Mouse (Mus musculus) bone marrow, adult 2 months (tissue): ENCODE data around the gene Mrps6. TPM values are rescaled to one million over a fixed set of nuclear protein-coding genes. Genes with fewer than 3 reads are reported as not detected.
A peak's percentile ranks its signal among the peaks of the same experiment; 100 is the strongest.

ENCODE experiments used
- H3K27ac ChIP-seq: fragments of 200-500 bp; 2 replicates; pipeline ENCODE4 v1.5.1; 2012; ENCODE audit warnings: low read depth, mild to moderate bottlenecking, control low read depth, inconsistent platforms, low read length; ENCODE audit not compliant: control insufficient read depth, poor library complexity, insufficient read depth
- H3K4me1 ChIP-seq: fragments of 200-500 bp; 2 replicates; pipeline ENCODE4 v1.6.1; 2011; ENCODE audit warnings: low read length; ENCODE audit not compliant: control insufficient read depth, insufficient read depth
- H3K4me3 ChIP-seq: fragments of 200-500 bp; replicated peaks from 2 replicates; pipeline ENCODE3; 2011; ENCODE audit warnings: mild to moderate bottlenecking, low read depth, low read length, control low read depth; ENCODE audit not compliant: control insufficient read depth
- CTCF ChIP-seq: fragments of 200-500 bp; IDR thresholded peaks from 2 replicates; pipeline ENCODE4 v1.5.1; 2011; ENCODE audit warnings: low read length, control low read depth; ENCODE audit not compliant: control insufficient read depth, insufficient read depth
- POLR2A ChIP-seq: fragments of 200-500 bp; IDR thresholded peaks from 2 replicates; pipeline ENCODE4 v1.6.1; 2011; ENCODE audit warnings: low read depth, mild to moderate bottlenecking, control low read depth, low read length, borderline replicate concordance; ENCODE audit not compliant: control insufficient read depth
- WGBS: fragments of 180-500 bp; shearing (Covaris S2); methylation state at CpG from one replicate; pipeline ENCODE4 v1.1.7; 2018; 5-methylcytosine and 5-hydroxymethylcytosine counted together
- polyA plus RNA-seq: library from polyadenylated mRNA; stranded (reverse); fragments of >200 nt; gene quantifications from 2 replicates; pipeline ENCODE4 v1.2.4, GENCODE M21; 2011; ENCODE audit warnings: low replicate concordance; ENCODE audit not compliant: missing spikeins, insufficient read depth, insufficient read length

Mrps6 gene
- polyA plus RNA-seq, 1 experiment: 15.7 TPM

- 74% methylated on average over 5 of the region's 5 CpGs for WGBS
- no peak for TF ChIP-seq POLR2A
- no peak for TF ChIP-seq CTCF
- Histone ChIP-seq H3K27ac (no peak overlapping the region), H3K4me1 (no peaks in the 10 kb centered on the region; the same call in 1 of the 2 replicates), H3K4me3 (no peak overlapping the region)
These were observed 23.4 kb upstream of the Mrps6 start for GRCm38 (mm10) chr16:92034676-92035075.

GRCm38 (mm10) chr16:92036701-92037100 lies 21.4 kb upstream of the Mrps6 start:
- WGBS: 80% methylated on average over 8 of the region's 8 CpGs

GRCm38 (mm10) chr16:92037891-92038607 lies 20.0 kb upstream of the Mrps6 start:
- H3K4me1 ChIP-seq: no peaks in the 10 kb centered on the region; the same call in 1 of the 2 replicates
- TF ChIP-seq CTCF (no peak), POLR2A (no peak)
- H3K27ac ChIP-seq: 0 out of 2 replicates have a peak overlapping the region, but pooled peaks have one; percentile 0
- no peak overlapping the region for H3K4me3 ChIP-seq
- WGBS: 33% methylated on average over 21 of the region's 21 CpGs

More at GRCm38 (mm10) chr16:92036701-92037100, 21.4 kb upstream of the Mrps6 start:
- H3K27ac ChIP-seq: no peak overlapping the region
- TF ChIP-seq POLR2A: no peak
- no peak for TF ChIP-seq CTCF
- no peak overlapping the region for H3K4me3 ChIP-seq
- no peaks in the 10 kb centered on the region; the same call in 1 of the 2 replicates for H3K4me1 ChIP-seq

GRCm38 (mm10) chr16:92039421-92039820 lies 18.6 kb upstream of the Mrps6 start:
- Histone ChIP-seq H3K4me1 (no peaks in the 10 kb centered on the region; the same call in 1 of the 2 replicates), H3K27ac (no peak overlapping the region), H3K4me3 (no peak overlapping the region)
- 72% methylated on average over 7 of the region's 7 CpGs for WGBS
- no peak for TF ChIP-seq CTCF
- no peak for TF ChIP-seq POLR2A

- WGBS: 90% methylated on average over 11 of the region's 11 CpGs
- no peaks in the 10 kb centered on the region; the same call in 1 of the 2 replicates for H3K4me1 ChIP-seq
- no peak overlapping the region for H3K27ac ChIP-seq
- TF ChIP-seq CTCF (no peak), POLR2A (no peak)
- no peak overlapping the region for H3K4me3 ChIP-seq
These were observed 18.1 kb upstream of the Mrps6 start for GRCm38 (mm10) chr16:92039966-92040365.

- WGBS: 78% methylated on average over 7 of the region's 7 CpGs
- TF ChIP-seq POLR2A: no peak
- no peak for TF ChIP-seq CTCF
- no peak overlapping the region for H3K27ac ChIP-seq
- no peaks in the 10 kb centered on the region; the same call in 1 of the 2 replicates for H3K4me1 ChIP-seq
- no peak overlapping the region for H3K4me3 ChIP-seq
These were observed 6.2 kb upstream of the Mrps6 start for GRCm38 (mm10) chr16:92051777-92052310.

GRCm38 (mm10) chr16:92052569-92052968 lies 5.5 kb upstream of the Mrps6 start:
- no peaks in the 10 kb centered on the region; the same call in 1 of the 2 replicates for H3K4me1 ChIP-seq
- 79% methylated on average over 10 of the region's 10 CpGs for WGBS
- H3K27ac ChIP-seq: no peak overlapping the region
- no peak overlapping the region for H3K4me3 ChIP-seq
- TF ChIP-seq POLR2A (no peak), CTCF (no peak)

- WGBS: 69% methylated on average over 2 of the region's 2 CpGs
- no peak overlapping the region for H3K4me3 ChIP-seq
- TF ChIP-seq CTCF: no peak
- TF ChIP-seq POLR2A: no peak
- H3K27ac ChIP-seq: no peak overlapping the region
- no peaks in the 10 kb centered on the region; the same call in 1 of the 2 replicates for H3K4me1 ChIP-seq
These were observed 1.4 kb upstream of the Mrps6 start for GRCm38 (mm10) chr16:92056711-92057110.

- WGBS: 6% methylated on average over 11 of the region's 11 CpGs
- H3K27ac ChIP-seq: peak overlapping the region; percentile 66; the same call in 1 of the 2 replicates
- TF ChIP-seq POLR2A: no peak
- no peak for TF ChIP-seq CTCF
These were observed 616 bp upstream of the Mrps6 start for GRCm38 (mm10) chr16:92057456-92057851.

More at GRCm38 (mm10) chr16:92057456-92057851, 616 bp upstream of the Mrps6 start:
- Histone ChIP-seq H3K4me1 (no peaks in the 10 kb centered on the region; the same call in 1 of the 2 replicates), H3K4me3 (peak overlapping the region; percentile 86)
